Mouse (Mus musculus) gonadal fat pad, adult 2 months (tissue): ENCODE measurements around the gene Kit. TPM values are rescaled to one million over a fixed set of nuclear protein-coding genes. Genes with fewer than 3 reads are reported as not detected.

Source experiments
- DNase-seq: peaks from one replicate; pipeline ENCODE4 v3.0.0-alpha.2; 2012; ENCODE audit warnings: low read depth
- polyA plus RNA-seq: library from polyadenylated mRNA; depleted of rRNA; stranded (reverse); fragments of >200 nt; gene quantifications from 2 replicates; pipeline ENCODE4 v1.2.3, GENCODE M21; 2012

Kit gene
- polyA plus RNA-seq, 1 experiment, result 12.2 TPM

DNA sequence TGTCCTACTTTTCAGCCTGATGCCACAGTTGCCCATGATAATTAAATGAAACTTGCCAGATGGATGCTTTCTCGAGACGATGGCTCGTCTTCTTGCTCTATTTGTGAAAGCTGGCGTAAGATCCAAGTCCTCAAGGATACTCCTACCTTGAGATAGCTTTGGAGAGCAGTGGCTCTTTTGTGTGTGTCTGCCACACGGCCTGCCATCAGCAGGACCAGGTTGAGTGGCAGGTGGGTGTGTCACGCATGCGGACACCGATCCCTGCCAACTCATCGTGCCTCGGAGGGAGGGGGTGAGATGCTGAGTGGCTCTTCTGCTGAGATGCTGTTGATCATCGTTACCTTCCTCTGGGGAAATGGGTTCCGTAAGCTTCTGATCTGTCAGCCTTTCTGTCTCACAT lies 60.7 kb downstream of the Kit start:
- DNase-seq, result no peak

DNA sequence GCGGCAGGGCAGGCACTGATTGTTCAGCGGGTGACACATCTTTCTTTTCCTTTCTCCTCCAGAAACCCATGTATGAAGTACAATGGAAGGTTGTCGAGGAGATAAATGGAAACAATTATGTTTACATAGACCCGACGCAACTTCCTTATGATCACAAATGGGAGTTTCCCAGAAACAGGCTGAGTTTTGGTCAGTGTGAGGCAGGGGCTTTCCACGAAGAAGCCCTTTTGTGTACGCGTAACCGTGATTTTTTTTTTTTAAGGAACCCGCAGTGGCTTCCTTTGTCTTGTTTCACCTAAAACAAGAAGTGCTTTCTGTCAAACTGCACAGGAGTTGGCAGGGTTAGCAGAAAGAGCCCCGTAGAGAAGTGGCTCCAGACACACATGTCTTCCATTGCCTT lies 65.9 kb downstream of the Kit start:
- DNase-seq, result no peak

- DNase-seq, result no peak
These were observed 72.3 kb downstream of the Kit start for GRCm38 (mm10) chr5:75647046-75647445.

- no peak for DNase-seq
These were observed 75.8 kb downstream of the Kit start for GRCm38 (mm10) chr5:75650566-75650965.

- DNase-seq, result no peak
These were observed 78.7 kb downstream of the Kit start for GRCm38 (mm10) chr5:75653431-75653830.

- no peak for DNase-seq
These were observed 83.9 kb downstream of the Kit start for GRCm38 (mm10) chr5:75658575-75658974.

DNA sequence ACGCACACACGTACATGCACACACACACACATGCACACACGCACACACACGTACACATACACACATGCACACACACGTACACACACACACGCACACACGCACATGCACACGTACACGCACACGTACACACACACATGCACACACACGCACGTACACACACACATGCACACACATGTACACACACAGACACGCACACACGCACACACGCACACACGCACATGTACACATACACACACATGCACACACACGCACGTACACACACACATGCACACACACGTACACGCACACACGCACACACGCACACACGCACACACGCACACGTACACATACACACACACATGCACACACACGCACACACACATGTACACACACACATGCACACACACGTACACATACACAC lies 85.6 kb downstream of the Kit start:
- DNase-seq, result no peak

DNA sequence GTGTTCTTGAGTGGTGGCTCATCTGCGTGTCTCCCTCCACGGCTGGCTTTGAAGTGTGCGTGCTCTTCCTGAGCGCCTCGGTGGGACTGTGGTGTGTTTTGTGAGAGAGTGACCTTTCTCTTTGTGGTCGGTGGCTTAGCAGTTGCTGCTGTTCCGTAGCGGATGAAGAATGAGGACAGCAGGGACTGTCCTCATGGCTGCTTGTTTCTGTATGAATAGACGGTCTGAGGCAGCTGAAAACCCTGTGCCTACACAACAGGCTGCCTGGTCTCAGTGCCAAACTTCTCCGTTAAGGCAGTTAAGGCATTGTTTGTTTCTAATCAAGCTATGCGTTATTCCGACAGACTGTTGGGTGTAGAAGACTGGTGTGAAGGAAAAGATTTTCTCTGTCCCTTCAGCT lies 87.8 kb downstream of the Kit start:
- DNase-seq, result no peak

- DNase-seq, result no peak
These were observed 89.1 kb downstream of the Kit start for GRCm38 (mm10) chr5:75663768-75664167.

DNA sequence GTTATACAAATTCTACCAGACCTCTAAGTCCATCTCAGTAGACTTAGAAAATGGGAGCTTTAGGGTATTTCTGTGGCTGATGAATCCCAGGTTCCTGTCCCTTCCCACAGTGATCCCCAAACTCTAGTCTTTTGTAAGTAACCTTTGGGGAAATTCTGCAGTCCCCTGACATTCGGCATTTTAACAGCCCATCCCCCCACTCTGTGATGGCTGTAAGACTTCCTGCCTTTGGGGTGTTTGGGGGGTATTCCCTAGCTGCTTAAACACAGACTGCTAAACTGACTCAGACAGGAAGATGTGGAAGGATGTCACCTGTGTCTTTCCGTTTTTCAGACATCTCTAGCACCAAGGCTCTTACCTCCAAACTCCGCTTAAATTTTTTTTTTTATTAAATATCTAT lies 92.4 kb downstream of the Kit start:
- DNase-seq, result no peak

DNA sequence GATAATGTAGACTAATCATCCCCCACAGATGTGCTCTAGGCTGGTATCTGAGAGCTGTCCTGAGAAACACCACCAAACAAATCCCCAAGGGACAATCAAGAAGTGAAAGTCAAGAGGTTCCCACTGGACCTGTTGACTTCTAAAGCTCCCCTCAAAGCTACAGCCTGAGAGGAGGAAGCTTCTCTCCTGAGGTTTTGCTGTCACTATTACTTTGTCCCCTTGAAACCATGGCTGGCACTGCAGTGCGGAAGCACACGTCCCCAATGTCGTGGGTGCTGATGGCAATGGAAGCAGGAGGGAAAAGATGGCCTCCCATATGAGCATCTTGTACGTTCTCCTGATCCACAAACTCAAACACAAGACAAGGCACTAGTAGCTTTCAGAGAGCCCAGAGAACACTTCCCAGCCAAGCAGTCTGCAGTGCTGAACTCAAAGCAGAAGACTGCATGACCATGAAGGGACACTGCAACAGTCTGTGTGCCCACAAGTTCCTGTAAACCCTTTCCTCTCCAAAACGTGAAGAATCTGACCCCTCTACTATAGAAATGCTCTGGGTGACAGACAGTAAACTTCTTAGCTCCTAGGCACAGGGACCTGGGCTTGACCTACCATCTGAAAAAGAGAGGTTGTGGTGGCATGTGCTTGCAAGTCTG lies 96.5 kb downstream of the Kit start:
- DNase-seq, result no peak

DNA sequence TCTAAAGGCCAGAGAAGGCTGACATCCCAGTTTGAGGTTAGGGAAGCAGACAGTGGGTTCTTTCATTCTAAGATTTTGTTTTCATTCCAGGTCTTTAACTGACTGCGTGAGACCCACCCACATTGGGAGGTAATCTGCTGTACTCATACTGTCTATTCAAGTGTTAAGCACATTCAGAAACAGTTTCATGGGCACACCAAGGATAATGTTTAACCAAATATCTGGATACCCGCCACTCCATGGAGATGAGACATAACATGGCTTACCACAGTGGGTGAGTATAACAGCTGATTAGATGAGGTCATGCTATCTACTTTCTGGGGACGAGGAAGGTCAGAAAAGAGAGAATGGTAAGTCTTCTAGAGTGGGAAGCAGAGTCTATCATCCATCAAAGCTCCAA lies 101.3 kb downstream of the Kit start:
- DNase-seq, result no peak

- DNase-seq, result no peak
These were observed 105.2 kb downstream of the Kit start for GRCm38 (mm10) chr5:75679896-75680295.

- DNase-seq, result no peak
These were observed 120.6 kb downstream of the Kit start for GRCm38 (mm10) chr5:75695162-75695809.

DNA sequence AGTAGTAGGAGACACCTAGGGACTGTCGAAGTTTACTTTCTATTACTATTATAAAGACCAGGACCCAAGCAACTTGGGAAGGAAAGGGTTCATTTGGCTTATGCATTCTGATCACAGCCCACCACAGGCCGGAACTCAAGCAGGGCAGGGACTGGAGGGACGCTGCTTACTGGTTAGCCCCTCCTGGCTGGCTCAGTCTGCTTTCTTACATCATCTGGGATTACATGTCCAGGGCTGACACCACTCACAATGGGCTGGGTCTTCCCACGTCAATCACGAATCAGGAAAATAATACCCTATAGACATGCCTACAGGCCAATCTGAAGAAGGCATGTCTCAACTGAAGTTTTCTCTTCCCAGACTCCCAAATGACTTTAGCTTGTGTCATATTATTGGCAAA lies 122.2 kb downstream of the Kit start:
- DNase-seq, result no peak

- DNase-seq, result no peak
These were observed 123.8 kb downstream of the Kit start for GRCm38 (mm10) chr5:75698556-75698955.

- peak; percentile 55 for DNase-seq
These were observed 124.4 kb downstream of the Kit start for GRCm38 (mm10) chr5:75699081-75699480.

DNA sequence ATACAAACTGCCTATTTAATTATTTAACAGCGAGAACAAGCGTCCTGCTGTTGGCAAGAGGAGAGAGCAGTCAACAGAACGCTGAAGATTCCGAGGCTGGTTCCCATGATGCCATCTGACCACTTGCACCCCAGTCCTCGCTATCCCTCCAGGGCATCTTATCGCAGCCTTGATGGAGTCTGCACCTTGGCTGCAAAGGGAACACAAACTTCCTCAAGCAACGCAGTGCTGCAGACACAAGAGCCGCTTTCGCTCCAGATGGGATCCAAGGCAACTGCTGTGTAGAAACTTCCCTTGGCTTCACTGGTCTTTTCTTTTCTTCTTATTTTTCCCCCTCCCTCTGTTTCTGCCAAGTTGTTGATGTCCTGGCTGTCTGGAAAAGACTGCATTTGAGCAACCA lies 124.8 kb downstream of the Kit start:
- no peak for DNase-seq

- no peak for DNase-seq
These were observed 126.9 kb downstream of the Kit start for GRCm38 (mm10) chr5:75701662-75702061.

GRCm38 (mm10) chr5:75702080-75702479 lies 127.4 kb downstream of the Kit start:
- no peak for DNase-seq

- no peak for DNase-seq
These were observed 130.0 kb downstream of the Kit start for GRCm38 (mm10) chr5:75704584-75705175.

- DNase-seq, result no peak
These were observed 130.7 kb downstream of the Kit start for GRCm38 (mm10) chr5:75705421-75705820.
